Mouse (Mus musculus) liver, embryonic 12.5 days (tissue): ENCODE measurements at regions not wholly inside any gene's neighbourhood (a gene's known extent, or its start where the extent isn't known, plus 50 kb on each side); places are given as distances from the start of the nearest gene placed in this dataset.

Experiments
- ATAC-seq: fragments of 200-750 bp; cut with Nextera tagmentation; 2 replicates; pipeline ENCODE4 v1.8.0; 2017; ENCODE audit warnings: moderate number of reproducible peaks, mild to moderate bottlenecking, moderate library complexity
- H3K27ac ChIP-seq: fragments of 300-500 bp; sonication (generic); 2 replicates; pipeline ENCODE4 v1.5.1; 2016; ENCODE audit warnings: mild to moderate bottlenecking
- H3K27me3 ChIP-seq: fragments of 300-500 bp; sonication (generic); replicated peaks from 2 replicates; pipeline ENCODE4 v1.6.1; 2016; ENCODE audit warnings: mild to moderate bottlenecking, moderate library complexity
- H3K36me3 ChIP-seq: fragments of 300-500 bp; sonication (generic); 2 replicates; pipeline ENCODE4 v1.6.1; 2016; ENCODE audit warnings: mild to moderate bottlenecking, moderate library complexity
- H3K4me1 ChIP-seq: fragments of 300-500 bp; sonication (generic); 2 replicates; pipeline ENCODE4 v1.6.1; 2016
- H3K4me2 ChIP-seq: fragments of 300-500 bp; sonication (generic); 2 replicates; pipeline ENCODE4 v1.6.1; 2016; ENCODE audit warnings: mild to moderate bottlenecking, moderate library complexity
- H3K4me3 ChIP-seq: fragments of 300-500 bp; sonication (generic); 2 replicates; pipeline ENCODE4 v1.5.1; 2016; ENCODE audit warnings: mild to moderate bottlenecking, moderate library complexity
- H3K9ac ChIP-seq: fragments of 300-500 bp; sonication (generic); 2 replicates; pipeline ENCODE4 v1.6.1; 2016; ENCODE audit warnings: mild to moderate bottlenecking, moderate library complexity
- H3K9me3 ChIP-seq: fragments of 300-500 bp; sonication (generic); replicated peaks from 2 replicates; pipeline ENCODE4 v1.6.1; 2016; ENCODE audit warnings: mild to moderate bottlenecking, moderate library complexity
- WGBS: fragments of 180-500 bp; shearing (Covaris S2); methylation state at CpG from one replicate; pipeline ENCODE4 v1.1.7; 2016; ENCODE audit not compliant: insufficient replicate concordance; 5-methylcytosine and 5-hydroxymethylcytosine counted together

DNA sequence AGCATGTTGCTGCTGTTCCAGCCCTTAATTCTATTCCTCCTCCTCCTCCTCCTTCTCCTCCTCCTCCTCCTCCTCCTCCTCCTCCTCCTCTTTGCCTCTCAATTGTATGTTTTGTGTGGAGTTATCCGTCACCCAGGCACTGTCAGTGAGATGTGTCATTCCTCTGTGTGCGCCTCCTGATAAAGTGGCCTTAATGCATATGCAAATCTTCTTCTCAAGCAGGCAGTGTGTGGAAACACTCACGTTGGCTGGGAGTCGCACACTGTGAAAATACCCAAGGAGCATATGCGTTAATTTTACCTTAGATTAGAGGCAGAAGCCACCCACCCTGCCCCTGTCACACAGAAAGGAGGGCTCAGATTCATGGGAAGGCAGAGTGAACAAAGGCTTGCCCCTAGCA is 401.0 kb downstream of the Tshz3 start:
- H3K4me1 ChIP-seq = no peaks in the 10 kb centered on the region
- H3K36me3 ChIP-seq = no peaks in the 10 kb centered on the region
- peak; percentile 64 for ATAC-seq
- H3K9me3 ChIP-seq = no peaks in the 10 kb centered on the region
- no peak overlapping the region for H3K9ac ChIP-seq
- no peak overlapping the region for H3K4me3 ChIP-seq
- no peaks in the 10 kb centered on the region for H3K27me3 ChIP-seq
- 17% methylated on average over 5 of the region's 5 CpGs for WGBS
- H3K27ac ChIP-seq = no peak overlapping the region
- no peak overlapping the region for H3K4me2 ChIP-seq

GRCm38 (mm10) chr7:37104671-37105070 is 406.8 kb downstream of the Tshz3 start:
- Histone ChIP-seq H3K27ac (no peak overlapping the region), H3K9me3 (no peaks in the 10 kb centered on the region), H3K36me3 (no peaks in the 10 kb centered on the region), H3K27me3 (no peaks in the 10 kb centered on the region), H3K9ac (no peak overlapping the region), H3K4me2 (no peak overlapping the region), H3K4me3 (no peak overlapping the region), H3K4me1 (no peaks in the 10 kb centered on the region)
- ATAC-seq = no peak
- WGBS = 76% methylated on average over 9 of the region's 9 CpGs

DNA sequence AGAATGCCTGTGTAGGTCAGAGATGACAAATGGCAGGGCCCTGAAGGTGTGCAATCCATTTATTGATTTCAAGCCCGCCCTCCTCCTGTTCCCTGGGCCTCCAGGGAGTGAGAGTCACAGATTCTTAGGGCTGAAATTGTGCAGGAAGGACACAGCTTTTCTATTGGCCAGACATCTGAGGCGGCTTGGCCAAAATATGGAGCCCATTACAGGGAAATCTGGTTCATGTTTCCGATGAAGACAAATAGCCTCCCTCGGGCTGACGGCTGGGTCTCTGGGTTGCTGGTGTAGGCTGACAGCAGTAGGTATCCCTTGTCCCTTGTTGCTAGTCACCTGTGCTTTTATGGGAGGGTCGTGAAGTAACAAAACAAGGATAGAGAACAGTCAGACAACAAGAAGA is 413.2 kb downstream of the Tshz3 start:
- no peak overlapping the region for H3K27ac ChIP-seq
- no peak overlapping the region for H3K4me3 ChIP-seq
- 74% methylated on average over 6 of the region's 6 CpGs for WGBS
- no peak overlapping the region for H3K9ac ChIP-seq
- no peak for ATAC-seq
- no peak overlapping the region for H3K4me2 ChIP-seq
- H3K27me3 ChIP-seq = no peaks in the 10 kb centered on the region
- H3K4me1 ChIP-seq = no peaks in the 10 kb centered on the region
- no peaks in the 10 kb centered on the region for H3K9me3 ChIP-seq
- H3K36me3 ChIP-seq = no peaks in the 10 kb centered on the region

- no peak overlapping the region for H3K4me2 ChIP-seq
- no peaks in the 10 kb centered on the region for H3K36me3 ChIP-seq
- no peaks in the 10 kb centered on the region for H3K27me3 ChIP-seq
- 76% methylated on average over 4 of the region's 4 CpGs for WGBS
- H3K4me1 ChIP-seq = no peaks in the 10 kb centered on the region
- no peak overlapping the region for H3K27ac ChIP-seq
- H3K9ac ChIP-seq = no peak overlapping the region
- no peaks in the 10 kb centered on the region for H3K9me3 ChIP-seq
- no peak for ATAC-seq
- no peak overlapping the region for H3K4me3 ChIP-seq
Measured at GRCm38 (mm10) chr7:37120776-37121175, 422.9 kb downstream of the Tshz3 start.

GRCm38 (mm10) chr7:37140191-37140590 is 442.3 kb downstream of the Tshz3 start:
- Histone ChIP-seq H3K27ac (no peak overlapping the region), H3K4me1 (no peaks in the 10 kb centered on the region), H3K9ac (no peak overlapping the region), H3K4me2 (no peak overlapping the region), H3K9me3 (no peaks in the 10 kb centered on the region), H3K36me3 (no peaks in the 10 kb centered on the region), H3K27me3 (no peaks in the 10 kb centered on the region), H3K4me3 (no peak overlapping the region)
- ATAC-seq = no peak
- 65% methylated on average over 12 of the region's 12 CpGs for WGBS

DNA sequence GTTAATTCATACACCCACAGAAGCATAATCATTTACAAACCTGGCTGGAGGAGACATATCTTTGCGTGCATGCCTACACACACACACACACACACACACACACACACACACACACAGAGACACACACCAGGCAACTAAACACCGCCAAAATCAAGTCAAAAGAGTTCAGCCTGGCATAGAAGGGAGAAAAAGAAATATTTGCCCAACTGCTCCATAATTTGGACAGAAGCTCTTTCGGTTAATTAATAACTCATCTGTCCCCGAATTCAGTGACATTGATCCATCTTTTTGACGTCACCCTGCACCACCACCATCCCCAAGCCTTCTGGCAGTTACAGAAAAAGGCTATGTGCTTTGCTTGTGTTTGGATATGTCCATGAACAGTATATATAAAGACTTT is 444.9 kb downstream of the Tshz3 start:
- no peak overlapping the region for H3K4me2 ChIP-seq
- H3K4me3 ChIP-seq = no peak overlapping the region
- H3K27me3 ChIP-seq = no peaks in the 10 kb centered on the region
- no peak for ATAC-seq
- no peaks in the 10 kb centered on the region for H3K36me3 ChIP-seq
- WGBS = 65% methylated on average over 5 of the region's 5 CpGs
- H3K27ac ChIP-seq = no peak overlapping the region
- H3K9ac ChIP-seq = no peak overlapping the region
- H3K4me1 ChIP-seq = no peaks in the 10 kb centered on the region
- H3K9me3 ChIP-seq = no peaks in the 10 kb centered on the region

- 58% methylated on average over 6 of the region's 6 CpGs for WGBS
- no peak overlapping the region for H3K4me2 ChIP-seq
- H3K4me3 ChIP-seq = no peak overlapping the region
- H3K4me1 ChIP-seq = no peaks in the 10 kb centered on the region
- H3K27ac ChIP-seq = no peak overlapping the region
- H3K9me3 ChIP-seq = no peaks in the 10 kb centered on the region
- no peak overlapping the region for H3K9ac ChIP-seq
- H3K27me3 ChIP-seq = no peaks in the 10 kb centered on the region
- ATAC-seq = no peak
- no peaks in the 10 kb centered on the region for H3K36me3 ChIP-seq
Measured at GRCm38 (mm10) chr7:37144303-37144702, 446.4 kb downstream of the Tshz3 start.

DNA sequence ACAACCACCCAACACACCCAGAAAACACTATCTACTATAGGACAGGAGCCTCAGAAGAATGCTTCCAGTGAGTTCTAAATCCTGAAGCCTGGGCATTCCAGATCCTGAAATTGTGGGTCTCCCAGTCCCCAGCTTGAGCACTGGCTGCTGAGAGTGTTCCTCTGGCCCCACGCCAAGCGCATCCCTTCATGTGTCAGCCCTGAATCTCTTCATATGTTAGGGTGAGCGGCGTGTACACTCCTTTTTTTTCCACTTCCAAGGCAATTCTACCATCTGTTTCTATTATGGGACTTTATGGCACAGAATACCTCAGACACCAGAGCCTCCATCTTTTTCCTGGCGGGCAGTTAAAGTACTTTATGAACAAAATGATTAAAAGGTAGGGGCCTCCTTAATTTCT is 451.8 kb downstream of the Tshz3 start:
- no peak overlapping the region for H3K27ac ChIP-seq
- WGBS = 76% methylated on average over 5 of the region's 5 CpGs
- H3K4me2 ChIP-seq = no peak overlapping the region
- no peak overlapping the region for H3K9ac ChIP-seq
- no peak overlapping the region for H3K4me3 ChIP-seq
- no peaks in the 10 kb centered on the region for H3K36me3 ChIP-seq
- H3K27me3 ChIP-seq = no peaks in the 10 kb centered on the region
- H3K9me3 ChIP-seq = no peaks in the 10 kb centered on the region
- no peak for ATAC-seq
- H3K4me1 ChIP-seq = no peaks in the 10 kb centered on the region

DNA sequence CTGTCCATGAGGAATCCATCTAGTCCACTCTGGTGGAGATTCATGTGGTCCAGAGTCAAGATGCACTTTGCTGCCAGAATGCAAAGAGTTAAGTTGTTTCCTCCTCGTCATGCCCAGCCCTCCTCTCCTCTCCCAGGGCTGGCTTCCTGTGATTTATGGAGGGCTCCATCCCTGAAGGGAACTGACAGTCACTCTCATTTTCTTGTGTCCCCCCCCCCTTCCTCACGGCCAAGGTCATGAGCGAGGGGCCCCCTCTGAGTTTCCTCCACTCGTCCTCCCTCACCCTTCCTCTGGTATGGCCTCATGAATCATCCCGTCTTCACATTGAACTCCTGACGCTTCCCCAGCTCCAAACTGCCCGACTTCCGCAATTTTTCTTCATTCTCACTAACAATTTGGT is 461.9 kb downstream of the Tshz3 start:
- ATAC-seq = no peak
- WGBS = 27% methylated on average over 8 of the region's 8 CpGs
- no peak overlapping the region for H3K4me3 ChIP-seq
- no peaks in the 10 kb centered on the region for H3K36me3 ChIP-seq
- H3K4me1 ChIP-seq = no peaks in the 10 kb centered on the region
- no peaks in the 10 kb centered on the region for H3K27me3 ChIP-seq
- no peak overlapping the region for H3K4me2 ChIP-seq
- no peak overlapping the region for H3K27ac ChIP-seq
- no peak overlapping the region for H3K9ac ChIP-seq
- H3K9me3 ChIP-seq = peaks cover 7% of the 10 kb centered on the region; the same call in 1 of the 2 replicates

- Histone ChIP-seq H3K4me1 (no peaks in the 10 kb centered on the region), H3K4me2 (no peak overlapping the region), H3K9ac (no peak overlapping the region), H3K4me3 (no peak overlapping the region), H3K27me3 (no peaks in the 10 kb centered on the region), H3K9me3 (no peaks in the 10 kb centered on the region), H3K27ac (no peak overlapping the region), H3K36me3 (no peaks in the 10 kb centered on the region)
- WGBS = 73% methylated on average over 10 of the region's 10 CpGs
- ATAC-seq = no peak
Measured at GRCm38 (mm10) chr7:37168883-37169282, 471.0 kb downstream of the Tshz3 start.

DNA sequence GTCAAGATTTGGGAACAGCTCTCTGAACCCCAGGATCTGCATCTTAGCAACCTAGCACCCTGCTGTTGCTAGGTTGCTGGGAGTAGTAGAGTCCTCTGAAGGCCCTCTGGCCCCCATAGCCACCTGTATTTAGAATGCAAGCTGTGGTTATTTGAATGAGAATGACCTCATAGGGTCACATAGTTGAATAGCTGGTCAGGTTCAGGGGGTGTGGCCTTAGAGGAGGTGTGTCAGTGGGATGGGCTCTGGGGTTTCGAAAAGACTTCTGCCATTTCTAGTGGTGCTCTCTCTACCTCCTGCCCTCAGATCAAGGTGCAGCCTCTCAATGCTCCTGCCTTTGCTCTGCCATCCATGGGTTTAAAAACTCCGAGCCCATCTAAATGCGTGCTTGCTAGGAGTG is 477.8 kb downstream of the Tshz3 start:
- Histone ChIP-seq H3K9me3 (no peaks in the 10 kb centered on the region), H3K4me3 (no peak overlapping the region), H3K4me1 (no peaks in the 10 kb centered on the region), H3K27me3 (no peaks in the 10 kb centered on the region), H3K9ac (no peak overlapping the region), H3K27ac (no peak overlapping the region), H3K36me3 (no peaks in the 10 kb centered on the region), H3K4me2 (no peak overlapping the region)
- ATAC-seq = no peak
- 76% methylated on average over 3 of the region's 3 CpGs for WGBS

GRCm38 (mm10) chr7:37178256-37178655 is 480.3 kb downstream of the Tshz3 start:
- Histone ChIP-seq H3K36me3 (no peaks in the 10 kb centered on the region), H3K9ac (no peak overlapping the region), H3K4me3 (no peak overlapping the region), H3K4me2 (no peak overlapping the region), H3K27me3 (no peaks in the 10 kb centered on the region), H3K27ac (no peak overlapping the region), H3K4me1 (no peaks in the 10 kb centered on the region), H3K9me3 (no peaks in the 10 kb centered on the region)
- WGBS = 60% methylated on average over 4 of the region's 4 CpGs
- ATAC-seq = no peak

GRCm38 (mm10) chr7:37179907-37180306 is 482.0 kb downstream of the Tshz3 start:
- no peak overlapping the region for H3K9ac ChIP-seq
- no peak overlapping the region for H3K27ac ChIP-seq
- no peaks in the 10 kb centered on the region for H3K4me1 ChIP-seq
- no peak for ATAC-seq
- WGBS = 73% methylated on average over 10 of the region's 10 CpGs
- H3K4me2 ChIP-seq = no peak overlapping the region
- H3K27me3 ChIP-seq = no peaks in the 10 kb centered on the region
- H3K9me3 ChIP-seq = no peaks in the 10 kb centered on the region
- no peak overlapping the region for H3K4me3 ChIP-seq
- H3K36me3 ChIP-seq = no peaks in the 10 kb centered on the region
